Mouse (Mus musculus): ENCODE data around the gene Ephx3.

DNA sequence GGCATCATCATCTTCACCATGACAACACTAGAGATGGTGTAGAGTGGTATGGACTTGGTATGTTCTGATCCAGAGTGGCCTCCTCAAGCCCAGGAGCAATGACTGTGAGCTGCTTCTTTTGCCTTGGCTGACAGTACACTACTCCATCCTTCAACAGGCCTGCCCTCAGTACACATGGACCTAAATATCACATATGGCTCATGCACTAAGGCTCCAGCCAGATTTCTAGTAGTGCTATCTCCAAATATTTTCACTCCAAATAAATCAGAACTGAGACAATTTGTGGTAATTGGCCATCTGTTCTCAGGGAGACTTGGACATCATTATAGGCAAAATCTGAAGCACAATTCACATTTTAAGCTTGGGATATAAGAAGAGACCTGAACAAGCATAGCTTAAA, 43.8 kb upstream of the Ephx3 start:
- no peak for TF ChIP-seq CTCF (IDR thresholded peaks at IDR 0.05; ENCODE audit: extremely low read depth, insufficient read depth, insufficient read length, insufficient replicate concordance)
- no peak for TF ChIP-seq POLR2A (IDR thresholded peaks at IDR 0.05; ENCODE audit: low read depth, low read length)
